Mouse (Mus musculus) lung, embryonic 14.5 days (tissue): ENCODE data around the gene Pak7. TPM values are rescaled to one million over a fixed set of nuclear protein-coding genes. Genes with fewer than 3 reads are reported as not detected.

Experiments used
- ATAC-seq: fragments of 200-750 bp; cut with Nextera tagmentation; 2 replicates; pipeline ENCODE4 v1.8.0; 2017; ENCODE audit warnings: mild to moderate bottlenecking, moderate TSS enrichment, moderate library complexity; ENCODE audit not compliant: insufficient read depth
- DNase-seq: peaks from one replicate; pipeline ENCODE4 v3.0.0-alpha.2; 2015
- H3K27ac ChIP-seq: fragments of 300-500 bp; sonication (generic); 2 replicates; pipeline ENCODE4 v1.5.1; 2014; ENCODE audit warnings: low read depth, mild to moderate bottlenecking, moderate library complexity
- H3K27me3 ChIP-seq: fragments of 300-500 bp; sonication (generic); 2 replicates; pipeline ENCODE4 v1.6.1; 2014; ENCODE audit warnings: low read length, control low read depth; ENCODE audit not compliant: insufficient read depth
- H3K36me3 ChIP-seq: fragments of 300-500 bp; sonication (generic); 2 replicates; pipeline ENCODE4 v1.6.1; 2014; ENCODE audit warnings: control low read depth; ENCODE audit not compliant: insufficient read depth
- H3K4me1 ChIP-seq: fragments of 300-500 bp; sonication (generic); 2 replicates; pipeline ENCODE4 v1.6.1; 2014; ENCODE audit warnings: antibody characterized with exemption, control low read depth; ENCODE audit not compliant: insufficient read depth
- H3K4me2 ChIP-seq: fragments of 300-500 bp; sonication (generic); 2 replicates; pipeline ENCODE4 v1.6.1; 2014; ENCODE audit warnings: mild to moderate bottlenecking
- H3K4me3 ChIP-seq: fragments of 300-500 bp; sonication (generic); 2 replicates; pipeline ENCODE4 v1.5.1; 2014; ENCODE audit warnings: low read depth, low read length
- H3K9ac ChIP-seq: fragments of 300-500 bp; sonication (generic); 2 replicates; pipeline ENCODE4 v1.6.1; 2014
- H3K9me3 ChIP-seq: fragments of 300-500 bp; sonication (generic); 2 replicates; pipeline ENCODE4 v1.6.1; 2016; ENCODE audit warnings: low read depth, low read length, control low read depth
- CTCF ChIP-seq: IDR thresholded peaks from 2 replicates; pipeline ENCODE4 v1.5.1; 2016; ENCODE audit warnings: antibody characterized with exemption, low read depth
- WGBS: fragments of 180-500 bp; shearing (Covaris S2); extraction: QIAGEN DNeasy Blood & Tissue Kit; methylation state at CpG from one replicate; pipeline ENCODE4 v1.1.7; 2014; 5-methylcytosine and 5-hydroxymethylcytosine counted together
- polyA plus RNA-seq: library from polyadenylated mRNA; unstranded; fragments of >200 nt; fragmentation: Nextera tagmentation; extraction: Ambion mirVana; gene quantifications from 2 replicates; pipeline ENCODE4 v1.2.1, GENCODE M21; 2014

The Pak7 gene
- polyA plus RNA-seq, 1 experiment from 2014 or later: 0.64 TPM

DNA sequence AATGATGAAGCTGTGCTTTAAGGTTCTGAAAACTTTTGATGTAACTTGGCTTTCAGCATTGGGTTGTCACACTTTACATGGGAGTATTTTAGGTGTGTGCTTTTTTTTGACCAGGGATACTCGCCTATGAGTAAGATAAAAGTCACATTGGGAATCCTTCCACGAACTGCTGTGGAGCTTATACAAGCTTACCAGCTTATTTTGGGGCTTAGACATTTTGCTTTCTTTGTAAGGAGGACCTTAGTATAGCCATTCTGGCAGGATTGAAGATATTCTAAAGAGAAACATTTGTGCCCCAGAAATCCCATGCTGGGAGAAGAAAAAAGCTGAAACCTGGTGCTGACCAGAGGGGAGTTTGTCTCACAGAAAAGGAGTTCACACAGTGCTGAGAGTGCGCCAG, 212.7 kb downstream of the Pak7 start:
- H3K4me2 ChIP-seq: no peak overlapping the region
- H3K9ac ChIP-seq: no peak overlapping the region
- H3K4me1 ChIP-seq: no peaks in the 10 kb centered on the region
- no peak for ATAC-seq
- H3K4me3 ChIP-seq: no peak overlapping the region
- H3K27me3 ChIP-seq: no peaks in the 10 kb centered on the region
- no peaks in the 10 kb centered on the region for H3K36me3 ChIP-seq
- no peak for TF ChIP-seq CTCF
- no peak for DNase-seq
- 74% methylated on average over 3 of the region's 3 CpGs for WGBS
- no peak overlapping the region for H3K27ac ChIP-seq
- H3K9me3 ChIP-seq: no peaks in the 10 kb centered on the region

DNA sequence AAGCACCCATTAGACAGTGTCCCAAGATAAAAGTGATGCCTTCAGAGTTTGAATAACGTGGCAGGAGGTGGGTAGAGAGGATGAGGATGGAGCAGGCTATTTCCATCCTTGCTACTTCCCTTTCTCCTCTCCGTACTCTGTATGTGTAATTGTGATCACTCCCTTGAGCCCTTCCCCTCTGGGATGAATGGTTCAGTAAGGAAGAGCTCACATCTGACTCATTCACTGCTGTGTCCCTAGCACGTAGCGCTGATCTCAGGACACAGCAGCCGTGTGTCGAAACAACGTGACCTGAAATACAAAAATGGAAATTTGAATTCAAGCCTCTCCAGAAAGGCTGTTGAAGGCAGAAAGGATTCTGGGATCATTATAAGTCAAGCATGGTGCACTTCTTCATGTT, 237.0 kb downstream of the Pak7 start:
- ATAC-seq (no peak), DNase-seq (no peak)
- Histone ChIP-seq H3K4me1 (no peaks in the 10 kb centered on the region), H3K36me3 (no peaks in the 10 kb centered on the region), H3K4me2 (no peak overlapping the region), H3K4me3 (no peak overlapping the region), H3K9ac (no peak overlapping the region), H3K9me3 (no peaks in the 10 kb centered on the region), H3K27ac (no peak overlapping the region), H3K27me3 (no peaks in the 10 kb centered on the region)
- 74% methylated on average over 7 of the region's 7 CpGs for WGBS
- TF ChIP-seq CTCF: no peak

- Histone ChIP-seq H3K27me3 (no peaks in the 10 kb centered on the region), H3K9me3 (no peaks in the 10 kb centered on the region), H3K4me3 (no peak overlapping the region), H3K9ac (no peak overlapping the region), H3K27ac (no peak overlapping the region), H3K36me3 (no peaks in the 10 kb centered on the region), H3K4me1 (no peaks in the 10 kb centered on the region), H3K4me2 (no peak overlapping the region)
- WGBS: 29% methylated on average over 4 of the region's 4 CpGs
- peak; percentile 70 for TF ChIP-seq CTCF
- ATAC-seq (peak; percentile 52), DNase-seq (peak; percentile 77)
These were observed 238.2 kb downstream of the Pak7 start for GRCm38 (mm10) chr2:136149530-136149929.

- Histone ChIP-seq H3K4me3 (no peak overlapping the region), H3K27ac (no peak overlapping the region), H3K4me1 (no peaks in the 10 kb centered on the region), H3K9ac (no peak overlapping the region), H3K4me2 (no peak overlapping the region), H3K9me3 (no peaks in the 10 kb centered on the region), H3K36me3 (no peaks in the 10 kb centered on the region), H3K27me3 (no peaks in the 10 kb centered on the region)
- peak; percentile 96 for TF ChIP-seq CTCF
- DNase-seq (peak; percentile 94), ATAC-seq (peak; percentile 91)
- WGBS: 1% methylated on average over 6 of the region's 6 CpGs
These were observed 238.8 kb downstream of the Pak7 start for GRCm38 (mm10) chr2:136148999-136149398.

- 36% methylated on average over 2 of the region's 2 CpGs for WGBS
- Histone ChIP-seq H3K9me3 (no peaks in the 10 kb centered on the region), H3K4me1 (no peaks in the 10 kb centered on the region), H3K9ac (no peak overlapping the region), H3K27me3 (no peaks in the 10 kb centered on the region), H3K4me3 (no peak overlapping the region), H3K36me3 (no peaks in the 10 kb centered on the region), H3K27ac (no peak overlapping the region), H3K4me2 (no peak overlapping the region)
- DNase-seq: no peak
- TF ChIP-seq CTCF: no peak
- no peak for ATAC-seq
These were observed 247.0 kb downstream of the Pak7 start for GRCm38 (mm10) chr2:136140807-136141206.

DNA sequence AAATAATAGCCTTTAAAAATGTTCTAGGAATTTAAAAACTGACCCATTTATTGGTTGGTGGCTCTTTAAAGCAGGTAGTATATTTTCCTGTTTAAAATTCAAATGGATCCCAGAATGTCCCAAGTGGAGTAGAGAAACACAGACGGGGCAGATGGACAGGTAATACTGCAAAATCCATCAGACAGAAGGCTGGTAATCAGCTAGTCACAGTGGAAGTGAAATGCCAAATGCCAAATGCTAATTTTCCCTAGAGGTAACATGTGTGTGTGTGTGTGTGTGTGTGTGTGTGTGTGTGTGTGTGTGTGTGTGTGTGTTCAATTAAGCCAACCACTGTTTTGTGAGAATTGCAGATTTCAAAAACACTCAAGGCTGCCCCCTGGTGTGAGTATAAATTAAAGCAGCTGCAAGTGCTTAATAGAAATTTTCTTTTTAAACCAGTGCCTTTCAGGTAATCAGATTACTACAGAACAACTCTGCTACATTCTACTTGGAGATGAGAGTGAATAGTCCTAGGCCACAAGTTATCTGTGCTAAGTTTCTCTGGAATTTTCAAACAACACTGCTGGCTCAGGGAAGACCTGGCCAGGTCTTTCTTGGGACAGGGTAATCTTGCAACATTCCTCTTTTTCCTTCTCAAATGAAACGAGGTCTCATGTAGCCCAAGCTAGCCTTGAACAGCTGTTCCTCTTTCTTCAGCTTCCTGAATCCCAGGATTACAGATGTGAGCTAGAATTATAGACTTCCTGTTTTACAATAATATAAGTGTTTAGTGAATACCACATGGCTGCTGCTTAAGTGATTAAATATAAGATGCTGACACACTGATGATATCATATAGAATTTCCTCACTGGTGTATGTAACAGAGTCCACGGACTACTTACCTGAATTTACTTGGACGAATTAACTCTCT, 248.4 kb downstream of the Pak7 start:
- no peak overlapping the region for H3K9ac ChIP-seq
- H3K4me2 ChIP-seq: no peak overlapping the region
- H3K4me1 ChIP-seq: no peaks in the 10 kb centered on the region
- no peak overlapping the region for H3K27ac ChIP-seq
- H3K27me3 ChIP-seq: no peaks in the 10 kb centered on the region
- ATAC-seq (no peak), DNase-seq (peak; percentile 70)
- H3K4me3 ChIP-seq: no peak overlapping the region
- TF ChIP-seq CTCF: peak; percentile 52
- 49% methylated on average over 4 of the region's 4 CpGs for WGBS
- H3K36me3 ChIP-seq: no peaks in the 10 kb centered on the region
- H3K9me3 ChIP-seq: no peaks in the 10 kb centered on the region

DNA sequence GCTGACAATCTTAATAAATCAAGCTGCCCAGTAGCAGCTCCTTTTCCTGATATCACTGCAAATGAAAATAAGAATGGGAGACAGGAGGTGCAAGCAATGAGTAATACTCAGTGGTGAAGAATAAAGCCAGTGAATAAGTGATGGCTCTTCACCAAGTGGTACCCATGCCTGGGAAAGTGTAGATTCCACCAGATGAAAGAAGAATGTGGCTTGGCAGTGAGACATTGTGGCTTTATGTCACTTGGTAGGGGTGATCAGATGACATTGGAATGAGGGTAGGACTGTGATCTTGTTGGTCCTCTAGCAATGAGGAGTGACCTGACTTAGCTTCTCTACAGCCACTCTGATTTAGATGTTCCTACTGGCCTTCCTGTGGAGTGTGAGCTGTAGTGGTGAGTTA, 249.3 kb downstream of the Pak7 start:
- Histone ChIP-seq H3K4me3 (no peak overlapping the region), H3K4me1 (no peaks in the 10 kb centered on the region), H3K4me2 (no peak overlapping the region), H3K36me3 (no peaks in the 10 kb centered on the region), H3K9ac (no peak overlapping the region), H3K27ac (no peak overlapping the region), H3K27me3 (no peaks in the 10 kb centered on the region), H3K9me3 (no peaks in the 10 kb centered on the region)
- no peak for ATAC-seq
- DNase-seq: no peak
- no peak for TF ChIP-seq CTCF
